ENCODE assay signal across 12 mouse cellular contexts in the genomic region with DNA sequence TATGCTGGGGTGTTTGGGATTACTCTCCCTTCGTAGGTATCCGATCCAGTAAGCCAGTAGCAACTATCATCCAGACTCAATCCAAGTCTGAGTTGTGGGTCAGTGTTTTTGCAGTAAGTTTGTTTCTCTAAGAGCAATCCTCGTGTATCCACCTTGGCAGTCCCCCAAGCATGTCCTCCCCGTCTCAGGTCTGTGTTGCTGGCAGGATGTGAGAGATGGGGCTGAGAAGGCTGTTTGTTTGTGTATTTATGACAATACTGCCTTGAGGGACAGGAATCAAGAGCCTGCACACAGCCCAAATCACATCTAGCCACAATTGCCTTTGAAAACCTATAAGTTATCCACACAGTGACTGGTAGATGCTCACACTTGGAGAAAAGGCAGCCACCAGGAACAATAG.
"Had no signal": no experiment of that assay in that cellular context is flagged by ENCODE, and none has a peak within 500 bp of the region (broad histone marks: within the 10 kb centered on the region; RNA-seq: fewer than 3 reads in every experiment).

No protein-coding gene starts in this region.

- H3K9me3 ChIP-seq: limb, embryonic 15.5 days; neural tube, embryonic 15.5 days had no signal

- H3K27me3 ChIP-seq: limb, embryonic 15.5 days had no signal

- H3K4me3 ChIP-seq: limb, embryonic 15.5 days; myocyte; neural tube, embryonic 15.5 days had no signal

- H3K4me2 ChIP-seq: limb, embryonic 15.5 days; neural tube, embryonic 15.5 days had no signal

- H3K36me3 ChIP-seq: limb, embryonic 15.5 days; neural tube, embryonic 15.5 days had no signal

- H3K27ac ChIP-seq: kidney, postnatal 0 days; limb, embryonic 15.5 days; neural tube, embryonic 15.5 days had no signal

- H3K9ac ChIP-seq: limb, embryonic 15.5 days; neural tube, embryonic 15.5 days had no signal

- DNase-seq: kidney, adult 8-10 months; kidney, postnatal 36 days; layer of hippocampus, adult 9-11 months; layer of hippocampus, postnatal 36 days; midbrain, embryonic 14.5 days; right cerebral cortex, adult 18-20 months; right cerebral cortex, postnatal 25 days; thymus, postnatal 4 days had no signal
